Mouse (Mus musculus): Measurements from ENCODE around the gene Zbtb5. TPM values are rescaled to one million over a fixed set of nuclear protein-coding genes. Genes with fewer than 3 reads are reported as not detected.

Zbtb5 gene
- polyA plus RNA-seq (2014; fragmentation: Illumina TruSeq; extraction: RNeasy Lipid Tissue Mini Kit (QIAGEN cat#74804); ENCODE audit: low read depth, low replicate concordance) = 5.8 TPM

DNA sequence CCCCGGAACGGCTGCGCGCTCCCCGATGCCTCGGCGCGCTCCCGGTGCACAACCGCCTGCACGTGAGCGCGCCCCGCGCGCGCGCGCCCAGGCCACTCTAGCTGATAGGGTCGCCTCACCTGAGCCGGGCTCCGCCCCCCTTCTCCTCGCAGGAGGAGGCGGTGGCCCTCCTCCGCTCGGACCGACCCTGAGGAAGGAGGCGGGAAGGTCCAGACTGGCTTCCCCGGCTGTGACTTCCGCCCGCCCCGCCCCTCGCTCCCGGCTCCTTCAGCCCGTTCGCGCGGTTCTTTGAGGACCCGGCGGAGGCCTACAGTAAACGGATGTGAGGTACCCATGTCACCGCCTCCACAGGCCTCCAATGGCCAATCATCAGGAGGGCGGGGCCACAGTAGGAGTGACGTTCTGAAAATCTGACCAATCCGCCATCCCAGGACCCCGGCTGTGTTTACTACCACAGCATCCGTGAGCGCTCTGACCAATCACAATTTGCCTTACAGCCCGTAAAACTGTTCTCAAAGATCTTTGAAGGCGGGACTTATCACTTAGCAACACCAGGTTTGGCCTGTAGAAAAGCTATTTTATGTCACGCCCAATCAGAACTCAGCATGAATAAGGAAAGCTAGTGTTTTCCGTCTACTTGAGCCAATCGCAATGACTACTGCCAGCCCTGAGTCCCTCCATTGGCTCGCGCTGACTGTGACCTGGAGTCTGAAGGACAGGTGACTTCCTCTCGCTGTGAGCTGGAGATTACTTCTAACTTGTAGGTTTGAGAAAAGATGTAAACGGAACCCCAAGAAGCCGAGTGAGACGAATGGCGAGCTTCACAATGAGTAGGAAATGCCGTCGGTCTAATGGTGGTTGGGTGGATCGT lies at the start of gene Zbtb5:
TSS of gene Zbtb5 (minus strand) at position 308 of the 871 bp plus-strand sequence.

DNA sequence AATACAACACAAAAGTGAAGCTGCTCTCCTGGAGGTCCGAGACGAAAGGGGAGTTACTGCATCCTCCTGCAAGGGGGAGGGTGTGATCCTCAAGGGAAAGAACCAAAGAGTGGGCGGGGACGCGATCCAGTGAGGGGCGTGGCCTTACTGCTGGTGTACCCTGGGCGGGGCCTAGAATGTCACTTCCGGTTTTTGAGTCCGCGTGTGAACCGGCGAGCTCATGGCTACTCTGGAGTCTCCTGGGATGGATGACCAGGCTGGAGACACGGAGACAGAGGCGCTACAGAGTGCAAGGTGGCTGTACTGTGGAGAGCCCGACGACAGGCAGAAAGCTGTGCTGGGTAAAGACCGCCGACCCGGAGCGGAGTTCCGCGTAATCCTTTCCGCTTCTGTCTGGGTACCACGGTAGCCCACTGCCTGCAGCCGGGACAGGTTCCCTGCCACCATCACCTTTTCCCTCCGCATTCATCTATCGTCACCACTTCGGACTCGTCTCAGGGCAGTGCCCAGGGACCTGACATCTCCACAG lies 6.3 kb upstream of the Zbtb5 start, which contains the start of gene Polr1e:
TSS of gene Polr1e (plus strand) at position 132 of the 529 bp plus-strand sequence.

GRCm38 (mm10) chr4:44981280-44981973 lies 30.8 kb downstream of the Zbtb5 start, which contains the start of gene Grhpr:
Gene Grhpr (plus strand): TSS chr4:44981395.

Other genes with a start within 250 kb of the Zbtb5 start
- gene Grhpr, start 31.0 kb downstream of the Zbtb5 start, polyA plus RNA-seq (2014; fragmentation: Illumina TruSeq; extraction: RNeasy Lipid Tissue Mini Kit (QIAGEN cat#74804); ENCODE audit: low read depth, low replicate concordance) = 14.9 TPM
- gene Polr1e, start 6.2 kb upstream of the Zbtb5 start, polyA plus RNA-seq (2014; fragmentation: Illumina TruSeq; extraction: RNeasy Lipid Tissue Mini Kit (QIAGEN cat#74804); ENCODE audit: low read depth, low replicate concordance) = 11.4 TPM
- gene Fbxo10, start 72.2 kb upstream of the Zbtb5 start, polyA plus RNA-seq (2014; fragmentation: Illumina TruSeq; extraction: RNeasy Lipid Tissue Mini Kit (QIAGEN cat#74804); ENCODE audit: low read depth, low replicate concordance) = 1.9 TPM
- gene Tomm5, start 95.7 kb upstream of the Zbtb5 start, polyA plus RNA-seq (2014; fragmentation: Illumina TruSeq; extraction: RNeasy Lipid Tissue Mini Kit (QIAGEN cat#74804); ENCODE audit: low read depth, low replicate concordance) = 129 TPM
- 0.12 TPM for gene Frmpd1, start 172.5 kb upstream of the Zbtb5 start, polyA plus RNA-seq (2014; fragmentation: Illumina TruSeq; extraction: RNeasy Lipid Tissue Mini Kit (QIAGEN cat#74804); ENCODE audit: low read depth, low replicate concordance)

Measured in kidney, adult 10 weeks (tissue).